Mouse (Mus musculus) kidney, postnatal 0 days (tissue): ENCODE data around the gene Gstp2. TPM values are rescaled to one million over a fixed set of nuclear protein-coding genes. Genes with fewer than 3 reads are reported as not detected.

Source experiments
- ATAC-seq: fragments of 200-750 bp; cut with Nextera tagmentation; replicated peaks from 2 replicates; pipeline ENCODE4 v1.8.0; 2017; ENCODE audit warnings: low read depth, moderate number of reproducible peaks, moderate TSS enrichment, moderate library complexity; ENCODE audit not compliant: low FRiP score
- DNase-seq: peaks from one replicate; pipeline ENCODE4 v3.0.0-alpha.2; 2016; ENCODE audit warnings: low spot score
- H3K27ac ChIP-seq: fragments of 300-500 bp; sonication (generic); 2 replicates; pipeline ENCODE4 v1.5.1; 2014; ENCODE audit warnings: mild to moderate bottlenecking
- H3K27me3 ChIP-seq: fragments of 300-500 bp; sonication (generic); 2 replicates; pipeline ENCODE4 v1.6.1; 2014; ENCODE audit warnings: low read length, mixed read lengths; ENCODE audit not compliant: insufficient read depth
- H3K36me3 ChIP-seq: fragments of 300-500 bp; sonication (generic); 2 replicates; pipeline ENCODE4 v1.6.1; 2014; ENCODE audit warnings: low read length, mixed read lengths; ENCODE audit not compliant: insufficient read depth
- H3K4me1 ChIP-seq: fragments of 300-500 bp; sonication (generic); replicated peaks from 2 replicates; pipeline ENCODE4 v1.6.1; 2014; ENCODE audit warnings: antibody characterized with exemption, low read length, mixed read lengths; ENCODE audit not compliant: insufficient read depth
- H3K4me2 ChIP-seq: fragments of 300-500 bp; sonication (generic); 2 replicates; pipeline ENCODE4 v1.6.1; 2014; ENCODE audit warnings: mild to moderate bottlenecking, low read length, moderate library complexity, mixed read lengths
- H3K4me3 ChIP-seq: fragments of 300-500 bp; sonication (generic); replicated peaks from 2 replicates; pipeline ENCODE4 v1.5.1; 2014; ENCODE audit warnings: low read depth, low read length
- H3K9ac ChIP-seq: fragments of 300-500 bp; sonication (generic); 2 replicates; pipeline ENCODE4 v1.6.1; 2014; ENCODE audit warnings: low read depth, low read length
- H3K9me3 ChIP-seq: fragments of 300-500 bp; sonication (generic); replicated peaks from 2 replicates; pipeline ENCODE4 v1.6.1; 2016; ENCODE audit warnings: low read length, inconsistent platforms, mixed read lengths
- CTCF ChIP-seq: IDR thresholded peaks from 2 replicates; pipeline ENCODE4 v1.5.1; 2016; ENCODE audit warnings: antibody characterized with exemption, low read depth, mild to moderate bottlenecking, moderate library complexity
- WGBS: fragments of 180-500 bp; shearing (Covaris S2); extraction: QIAGEN DNeasy Blood & Tissue Kit; methylation state at CpG from one replicate; pipeline ENCODE4 v1.1.7; 2014; 5-methylcytosine and 5-hydroxymethylcytosine counted together
- polyA plus RNA-seq: library from polyadenylated mRNA; unstranded; fragments of >200 nt; fragmentation: Nextera tagmentation; extraction: Ambion mirVana; gene quantifications from 2 replicates; pipeline ENCODE4 v1.2.1, GENCODE M21; 2015

Gene Gstp2
- polyA plus RNA-seq, 1 experiment from 2014 or later = 4.4 TPM

GRCm38 (mm10) chr19:4000949-4001525 lies 44.8 kb downstream of the Gstp2 start:
- H3K27ac ChIP-seq = peak overlapping the region; percentile 96
- 0 out of 2 replicates have a peak, but pooled peaks have one; percentile 12 for ATAC-seq
- no peaks in the 10 kb centered on the region for H3K36me3 ChIP-seq
- WGBS = 12% methylated on average over 17 of the region's 17 CpGs
- peak overlapping the region; percentile 80 for H3K9ac ChIP-seq
- no peaks in the 10 kb centered on the region for H3K27me3 ChIP-seq
- no peak for TF ChIP-seq CTCF
- no peak for DNase-seq
- H3K4me1 ChIP-seq = peaks cover 14% of the 10 kb centered on the region
- peak overlapping the region; percentile 62 for H3K4me3 ChIP-seq
- H3K4me2 ChIP-seq = peak overlapping the region; percentile 96
- H3K9me3 ChIP-seq = no peaks in the 10 kb centered on the region

- Histone ChIP-seq H3K9me3 (no peaks in the 10 kb centered on the region), H3K36me3 (no peaks in the 10 kb centered on the region), H3K4me2 (peak within 1 kb of the TSS; percentile 96), H3K4me3 (peak within 1 kb of the TSS; percentile 62), H3K27ac (peak within 1 kb of the TSS; percentile 96), H3K4me1 (peaks cover 14% of the 10 kb centered on the region), H3K27me3 (no peaks in the 10 kb centered on the region), H3K9ac (peak within 1 kb of the TSS; percentile 80)
- under 1% methylated on average over 64 of the region's 64 CpGs for WGBS
- peak; percentile 87 for ATAC-seq
- peak; percentile 88 for TF ChIP-seq CTCF
- DNase-seq = peak; percentile 99
These were observed 45.5 kb downstream of the Gstp2 start, which contains the start of the genes Nudt8 and Gm49405 for GRCm38 (mm10) chr19:4000119-4000900. Gene Nudt8, plus strand, starts transcription at chr19:4000580. Gene Gm49405, plus strand, starts transcription at chr19:4000626.

- Histone ChIP-seq H3K27me3 (no peaks in the 10 kb centered on the region), H3K27ac (peak overlapping the region; percentile 96; the same call in 1 of the 2 replicates), H3K4me3 (peak overlapping the region; percentile 62; the same call in 1 of the 2 replicates), H3K36me3 (no peaks in the 10 kb centered on the region), H3K4me1 (peaks cover 14% of the 10 kb centered on the region), H3K9me3 (no peaks in the 10 kb centered on the region), H3K4me2 (peak overlapping the region; percentile 96), H3K9ac (0 out of 2 replicates have a peak overlapping the region, but pooled peaks have one; percentile 10)
- WGBS = 79% methylated on average over 9 of the region's 9 CpGs
- TF ChIP-seq CTCF = no peak
- no peak for DNase-seq
- no peak for ATAC-seq
These were observed 46.6 kb downstream of the Gstp2 start for GRCm38 (mm10) chr19:3999121-3999730.

GRCm38 (mm10) chr19:3998335-3998734 lies 47.5 kb downstream of the Gstp2 start:
- Histone ChIP-seq H3K27ac (no peak overlapping the region), H3K9ac (no peak overlapping the region), H3K4me2 (no peak overlapping the region), H3K36me3 (no peaks in the 10 kb centered on the region), H3K4me1 (peaks cover 14% of the 10 kb centered on the region), H3K9me3 (no peaks in the 10 kb centered on the region), H3K27me3 (no peaks in the 10 kb centered on the region), H3K4me3 (no peak overlapping the region)
- ATAC-seq (no peak), DNase-seq (no peak)
- no peak for TF ChIP-seq CTCF
- WGBS = 67% methylated on average over 8 of the region's 8 CpGs

GRCm38 (mm10) chr19:3997231-3997630 lies 48.6 kb downstream of the Gstp2 start:
- no peak for DNase-seq

GRCm38 (mm10) chr19:3996747-3997146 lies 49.1 kb downstream of the Gstp2 start:
- DNase-seq (no peak), ATAC-seq (no peak)
- no peak overlapping the region for H3K4me2 ChIP-seq
- 70% methylated on average over 8 of the region's 8 CpGs for WGBS
- H3K9me3 ChIP-seq = no peaks in the 10 kb centered on the region
- no peak overlapping the region for H3K9ac ChIP-seq
- H3K4me3 ChIP-seq = no peak overlapping the region
- no peak for TF ChIP-seq CTCF
- peaks cover 14% of the 10 kb centered on the region for H3K4me1 ChIP-seq
- H3K27me3 ChIP-seq = no peaks in the 10 kb centered on the region
- no peak overlapping the region for H3K27ac ChIP-seq
- H3K36me3 ChIP-seq = no peaks in the 10 kb centered on the region

More at GRCm38 (mm10) chr19:3997231-3997630, 48.6 kb downstream of the Gstp2 start:
- Histone ChIP-seq H3K36me3 (no peaks in the 10 kb centered on the region), H3K4me1 (peaks cover 14% of the 10 kb centered on the region), H3K27me3 (no peaks in the 10 kb centered on the region), H3K9ac (no peak overlapping the region), H3K9me3 (no peaks in the 10 kb centered on the region), H3K4me3 (no peak overlapping the region), H3K27ac (no peak overlapping the region), H3K4me2 (no peak overlapping the region)
- no peak for ATAC-seq
- WGBS = 33% methylated on average over 8 of the region's 8 CpGs
- no peak for TF ChIP-seq CTCF
